Mouse (Mus musculus) cerebellum, postnatal 14 days (tissue): ENCODE measurements at regions not wholly inside any gene's neighbourhood (a gene's known extent, or its start where the extent isn't known, plus 50 kb on each side); places are given as distances from the start of the nearest gene placed in this dataset.
A peak's percentile ranks its signal among the peaks of the same experiment; 100 is the strongest.
"Not testable (repeated sequence)": the region's sequence is repeated elsewhere in the genome, so short reads cannot be mapped to it uniquely, and the experiment has no call there.

Experiments used
- DNase-seq, 2 experiments: peaks; one replicate each; pipeline ENCODE4 v3.0.0; 2021; ENCODE audit warnings: mixed read lengths in 2 of 2

GRCm38 (mm10) chr9:30662456-30662855 lies 235.5 kb downstream of the Snx19 start:
- no peak for DNase-seq

DNA sequence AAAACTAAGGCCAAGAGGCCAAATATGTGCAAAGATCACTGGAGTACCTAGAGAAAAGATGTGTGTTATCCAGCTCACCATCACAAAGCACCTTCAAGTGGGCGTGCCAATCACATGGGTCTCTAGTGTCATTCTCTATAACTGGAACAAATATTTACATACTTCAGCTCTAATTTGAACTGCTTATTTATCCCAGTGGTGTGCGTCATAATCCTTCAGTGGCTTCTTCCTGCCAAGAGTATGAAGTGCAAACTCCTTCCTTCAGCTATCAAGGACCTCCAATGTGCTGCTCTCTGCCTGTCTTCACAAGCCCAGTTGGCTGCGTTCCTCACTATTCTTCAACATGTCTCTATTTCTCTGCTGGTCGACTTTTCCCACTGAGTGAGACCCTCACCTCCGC lies 227.1 kb downstream of the Snx19 start:
- no peak for DNase-seq

GRCm38 (mm10) chr9:30653210-30653609 lies 226.3 kb downstream of the Snx19 start:
- DNase-seq: no peak

GRCm38 (mm10) chr9:30649392-30650054 lies 222.6 kb downstream of the Snx19 start:
- peak; percentile 54 to 62 for DNase-seq

- no peak for DNase-seq
Measured at GRCm38 (mm10) chr9:30633741-30634470, 207.0 kb downstream of the Snx19 start.

DNA sequence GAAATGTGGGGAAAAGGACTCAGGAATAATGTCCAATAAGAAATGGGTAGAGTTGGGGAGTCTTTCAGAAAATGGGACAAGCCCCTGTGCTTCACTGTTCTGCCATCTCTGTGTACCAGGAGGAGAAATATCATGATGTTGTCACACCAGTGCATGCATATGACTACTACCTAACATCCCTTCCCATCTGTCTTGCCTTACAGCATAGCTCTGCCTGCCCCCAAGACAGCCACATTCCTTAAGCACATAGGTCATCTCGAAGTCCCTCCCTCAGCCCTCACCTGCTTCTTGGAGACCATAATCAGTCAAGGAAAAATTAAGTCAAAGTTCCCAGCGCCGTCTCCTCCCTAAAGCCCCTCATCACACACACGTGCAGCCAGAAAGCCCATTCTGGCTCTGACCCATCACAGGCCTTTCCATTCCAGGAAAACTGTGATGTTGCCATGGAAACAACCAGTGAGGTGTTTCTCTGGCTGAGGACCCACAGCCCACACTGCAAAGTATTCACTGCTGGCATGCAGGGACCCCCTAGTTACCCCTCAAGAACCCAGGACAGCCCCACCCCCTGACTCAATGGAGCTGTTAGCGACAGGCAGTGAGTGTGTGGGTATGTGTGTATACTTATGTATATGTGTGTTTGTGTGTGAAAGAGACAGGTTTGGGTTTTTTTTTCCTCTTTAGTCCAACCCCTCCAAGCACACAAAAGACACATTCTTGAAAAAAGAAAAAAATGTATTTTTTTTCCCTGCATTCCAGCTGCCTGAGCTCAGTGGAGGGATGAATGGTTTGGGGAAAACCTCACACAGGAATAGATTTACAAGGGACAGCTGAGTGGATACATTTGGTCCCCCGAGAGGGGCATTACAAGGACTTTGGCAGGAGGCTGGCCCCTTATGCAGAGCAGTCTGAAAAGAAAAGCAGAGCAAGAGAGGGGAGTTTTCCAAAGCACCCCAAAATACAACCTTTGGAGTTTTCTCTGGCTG lies 205.5 kb downstream of the Snx19 start:
- DNase-seq: peak; percentile 60 to 61

- DNase-seq: no peak
Measured at GRCm38 (mm10) chr9:30625635-30626034, 198.7 kb downstream of the Snx19 start.

- peak; percentile 14 to 31 for DNase-seq
Measured at GRCm38 (mm10) chr9:30625090-30625489, 198.2 kb downstream of the Snx19 start.

DNA sequence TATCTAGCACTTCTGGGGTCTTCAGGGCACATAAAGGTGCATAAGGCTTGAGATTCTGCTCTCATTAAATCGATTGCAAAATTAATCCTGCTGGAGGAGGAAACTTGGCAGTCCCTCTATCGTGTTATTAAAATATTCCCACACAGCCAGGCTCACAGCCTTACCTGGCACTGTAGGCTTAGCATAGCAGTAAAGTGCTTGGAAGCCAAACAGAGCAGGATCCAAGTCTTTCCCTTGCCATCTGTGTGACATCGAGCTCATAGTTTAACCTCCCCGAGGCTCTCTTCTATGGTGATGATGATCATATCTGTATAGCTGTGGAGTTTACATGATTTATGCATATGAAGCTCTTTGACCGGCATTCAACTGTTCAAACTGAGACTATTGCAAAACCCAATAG lies 197.6 kb downstream of the Snx19 start:
- DNase-seq: peak; percentile 63 to 77

GRCm38 (mm10) chr9:30619325-30619724 lies 192.4 kb downstream of the Snx19 start:
- no peak for DNase-seq

- no peak for DNase-seq
Measured at GRCm38 (mm10) chr9:30618181-30618580, 191.3 kb downstream of the Snx19 start.

- no peak for DNase-seq
Measured at GRCm38 (mm10) chr9:30613715-30614114, 186.8 kb downstream of the Snx19 start.

DNA sequence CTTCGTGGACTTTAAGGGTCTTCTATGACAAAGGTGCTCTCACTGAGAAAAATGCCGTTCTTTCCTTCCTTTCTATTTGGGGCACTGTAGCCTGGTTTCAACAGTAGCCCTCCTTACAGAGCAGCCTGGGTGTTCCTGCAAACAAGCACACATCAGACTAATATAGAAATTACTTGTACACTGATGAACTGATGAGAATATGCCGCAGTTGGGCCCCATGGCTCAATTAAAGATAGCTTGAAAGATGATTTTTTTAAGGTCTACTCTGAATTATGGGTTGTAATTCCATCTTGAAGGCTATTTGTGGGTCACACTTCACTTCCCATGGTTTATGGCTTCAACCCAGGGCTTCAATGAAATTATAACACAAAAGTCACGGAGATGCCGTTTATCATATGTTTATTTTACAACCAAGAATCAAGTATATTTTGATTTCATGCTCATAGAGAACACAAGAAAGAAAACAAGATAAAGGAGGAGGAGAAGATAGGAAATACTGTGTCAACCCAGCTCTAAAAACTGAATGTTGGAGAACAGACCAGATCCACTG lies 186.2 kb downstream of the Snx19 start:
- no peak for DNase-seq

GRCm38 (mm10) chr9:30610328-30610727 lies 183.4 kb downstream of the Snx19 start:
- peak in 1 of 2 experiments; percentile 22 for DNase-seq

DNA sequence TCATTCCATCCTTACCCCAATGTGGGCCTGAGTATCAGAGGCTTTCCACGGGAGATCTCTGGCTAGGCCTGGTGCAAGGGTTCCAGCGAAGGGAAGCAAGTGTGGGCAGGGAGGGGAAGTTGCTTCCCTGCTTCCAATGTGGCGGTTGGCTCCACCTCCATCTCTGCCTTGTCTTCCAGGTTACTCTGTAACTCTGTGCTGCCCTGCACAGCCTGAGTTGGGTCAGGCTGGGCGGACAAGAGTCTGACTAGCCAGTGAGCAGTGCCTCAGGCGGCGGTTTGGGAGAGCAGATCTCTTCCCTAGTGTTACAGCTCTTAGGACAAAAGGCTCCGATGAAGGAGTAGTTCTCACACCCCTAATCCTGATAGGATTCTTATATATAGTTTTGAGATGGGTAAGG lies 172.8 kb downstream of the Snx19 start:
- no peak for DNase-seq

DNA sequence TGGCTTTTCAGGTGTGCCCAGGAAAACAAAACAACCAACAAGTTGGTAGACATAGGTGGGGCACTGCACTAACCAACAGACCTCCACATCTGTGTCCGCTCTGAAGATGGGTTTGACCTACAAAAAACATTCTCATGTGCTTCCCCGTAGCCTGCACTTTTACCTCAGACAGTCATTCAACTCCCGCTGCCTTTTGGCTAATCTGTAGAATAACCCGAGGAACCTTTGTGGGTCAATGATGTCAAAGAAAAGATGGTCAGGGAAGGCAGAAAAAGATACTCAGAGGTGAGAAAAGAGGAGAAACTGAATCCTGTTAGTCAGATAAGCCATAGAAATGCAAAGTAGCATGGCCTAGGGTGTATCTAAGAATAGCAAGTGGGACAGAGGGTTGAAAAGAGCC lies 170.8 kb downstream of the Snx19 start:
- no peak for DNase-seq

- not testable (repeated sequence) for DNase-seq
Measured at GRCm38 (mm10) chr9:30597092-30597491, 170.2 kb downstream of the Snx19 start.

DNA sequence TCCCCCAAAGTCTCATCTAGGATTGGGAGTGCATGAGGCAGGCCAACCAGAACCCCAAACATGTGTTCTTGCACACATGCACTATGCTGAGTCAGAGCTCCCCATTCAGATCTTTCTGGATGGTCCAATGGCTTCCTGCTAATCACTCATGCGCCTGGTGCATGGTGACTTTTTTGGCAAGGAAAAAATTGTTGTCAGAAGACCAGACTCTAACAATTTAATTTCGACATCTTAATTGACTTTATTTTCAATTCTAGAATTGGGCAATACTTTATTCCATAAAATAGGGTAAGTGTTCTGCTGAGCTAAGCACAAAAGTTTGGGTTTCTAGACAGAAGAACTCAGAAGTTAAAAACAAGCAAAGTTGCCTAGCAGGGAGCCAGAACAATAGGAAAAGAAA lies 165.7 kb downstream of the Snx19 start:
- DNase-seq: no peak

DNA sequence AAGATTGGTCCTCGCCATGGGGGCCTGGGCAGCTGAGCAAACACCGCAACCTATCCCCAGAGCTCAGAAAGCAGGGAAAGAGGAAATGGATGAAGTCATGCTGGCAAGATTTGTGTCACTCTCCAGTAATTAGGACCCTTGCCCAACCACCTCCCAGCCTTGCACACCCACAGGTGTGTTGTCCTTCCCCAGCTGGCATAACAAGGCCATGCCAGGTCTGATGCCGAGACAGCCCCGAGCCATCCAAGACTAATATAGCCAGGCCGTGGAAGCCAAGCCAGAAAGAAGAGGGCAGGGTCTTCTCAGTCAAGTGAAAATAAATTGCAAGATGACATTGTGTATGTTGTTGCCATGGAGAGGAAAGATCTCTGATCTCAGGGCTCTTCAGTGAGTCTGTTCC lies 164.3 kb downstream of the Snx19 start:
- DNase-seq: peak; percentile 50 to 58

DNA sequence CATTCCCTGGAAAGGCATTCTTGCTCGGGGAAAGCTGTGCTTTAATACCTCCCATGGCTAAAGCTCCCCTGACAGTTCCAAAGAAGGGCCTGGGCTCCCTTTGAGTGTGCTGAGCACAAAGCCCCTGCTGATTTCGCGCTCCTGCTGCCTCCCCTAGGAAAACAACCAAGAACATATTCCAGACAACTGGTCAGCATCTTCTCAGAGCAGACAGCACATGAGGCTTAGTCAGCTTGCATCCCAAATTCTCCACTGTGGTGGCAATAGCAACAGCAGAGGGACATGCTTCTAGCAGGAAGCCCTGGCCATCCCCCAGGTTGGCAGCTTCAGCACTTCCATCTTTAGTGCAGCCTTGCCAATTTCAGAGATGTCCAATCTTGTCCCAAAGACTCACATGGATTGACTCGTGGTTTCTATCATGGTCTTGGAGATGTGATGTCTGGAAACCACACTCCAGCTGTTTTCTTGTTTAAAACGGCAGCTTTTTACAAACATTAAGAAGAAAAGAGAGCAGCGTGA lies 163.8 kb downstream of the Snx19 start:
- peak; percentile 67 to 68 for DNase-seq

DNA sequence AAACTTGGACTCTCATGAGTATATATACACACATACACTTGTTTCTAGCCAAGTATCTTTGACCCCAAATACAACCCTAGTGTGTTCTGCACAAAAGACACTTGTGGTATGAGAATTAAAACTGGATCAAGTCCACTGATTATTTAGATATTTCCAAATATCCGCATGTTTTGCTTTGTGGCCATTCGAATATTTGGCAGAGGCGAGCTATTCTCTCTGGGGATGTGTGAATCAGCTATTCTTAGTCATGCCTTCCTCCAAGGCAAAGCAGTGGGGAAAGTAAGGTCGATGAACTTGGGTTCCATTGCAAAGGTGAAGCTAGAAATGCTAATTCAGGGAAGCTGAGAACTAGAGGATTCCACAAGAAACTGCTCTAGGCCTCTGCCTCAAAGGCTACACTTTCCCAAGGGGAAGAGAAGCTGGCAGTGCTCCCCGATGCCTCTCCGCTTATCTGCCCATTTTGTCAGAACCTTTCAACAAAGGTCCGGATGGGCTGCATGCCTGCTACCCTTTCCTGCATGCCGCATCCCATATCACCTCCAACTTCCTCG lies 154.4 kb downstream of the Snx19 start:
- DNase-seq: no peak

- no peak for DNase-seq
Measured at GRCm38 (mm10) chr9:30580500-30580899, 153.6 kb downstream of the Snx19 start.
